In the genomic region with DNA sequence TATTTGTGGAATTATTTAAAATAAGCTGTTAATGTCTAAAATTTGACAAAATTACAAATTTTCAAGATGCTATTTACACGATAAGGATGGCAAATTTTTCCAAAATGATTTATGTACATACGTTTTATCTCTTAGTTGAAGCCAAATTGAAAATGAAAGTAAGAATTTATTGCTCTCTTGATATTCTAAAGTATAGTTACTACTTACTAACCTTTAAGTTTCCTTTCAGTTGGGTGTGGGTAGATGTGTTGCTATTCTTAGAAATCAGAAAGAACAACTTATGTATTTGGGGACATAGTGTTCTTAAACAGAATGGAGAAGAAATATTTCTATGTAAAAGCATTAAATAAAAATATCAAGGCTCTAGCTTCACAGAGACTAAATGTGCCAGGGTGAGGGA, we compare ENCODE assay signal across 26 mouse cellular contexts.
A peak's percentile ranks its signal among the peaks of the same experiment; 100 is the strongest.
DNase-seq lines count a peak whose midpoint lies in the region; ATAC-seq lines count a peak whose summit lies in the region.
"Had no signal": no experiment of that assay in that cellular context is flagged by ENCODE, and none has a peak within 500 bp of the region (broad histone marks: within the 10 kb centered on the region; RNA-seq: fewer than 3 reads in every experiment).

No protein-coding gene starts in this region.

- no peak overlapping the region for H3K27ac ChIP-seq in hindbrain, embryonic 11.5 days (ENCODE audit: low read depth, low read length)
- H3K27ac ChIP-seq: embryonic facial prominence, embryonic 12.5 days; embryonic facial prominence, embryonic 15.5 days; heart, embryonic 15.5 days; hindbrain, embryonic 10.5 days; hindbrain, embryonic 14.5 days; hindbrain, postnatal 0 days had no signal

- no peaks in the 10 kb centered on the region for H3K36me3 ChIP-seq in hindbrain, embryonic 11.5 days (ENCODE audit: control insufficient read depth, insufficient read depth, low read length)
- H3K36me3 ChIP-seq: embryonic facial prominence, embryonic 12.5 days; embryonic facial prominence, embryonic 15.5 days; heart, embryonic 12.5 days; heart, embryonic 15.5 days; hindbrain, embryonic 10.5 days had no signal

- no peaks in the 10 kb centered on the region for H3K27me3 ChIP-seq in hindbrain, embryonic 11.5 days (ENCODE audit: control insufficient read depth, insufficient read depth, low read length)
- H3K27me3 ChIP-seq: embryonic facial prominence, embryonic 12.5 days; embryonic facial prominence, embryonic 15.5 days; heart, embryonic 12.5 days; heart, embryonic 15.5 days had no signal

- ATAC-seq in hindbrain, embryonic 11.5 days (ENCODE audit: low FRiP score), result no peak
- ATAC-seq: forebrain, embryonic 14.5 days; forebrain, postnatal 0 days; hindbrain, postnatal 0 days had no signal

- peak; percentile 9 for DNase-seq in CD4-positive helper T cell, adult 2 months (ENCODE audit: low read depth, low spot score)
- peak; percentile 18 for DNase-seq in CD4-positive, CD25-positive, alpha-beta regulatory T cell, adult 2 months (ENCODE audit: low read depth, low spot score)
- DNase-seq in brain, adult 2 months (ENCODE audit: low read depth, low spot score), result peak; percentile 12
- DNase-seq in naive thymus-derived CD4-positive, alpha-beta T cell, adult 2 months (ENCODE audit: low read depth), result peak; percentile 11
- DNase-seq in ovary, postnatal 10 days (ENCODE audit: low spot score), result no peak
- DNase-seq in spleen, postnatal 14 days (ENCODE audit: low spot score in 2 of 2), result no peak
- DNase-seq in left cerebral cortex, adult 11 months (ENCODE audit: low spot score), result no peak
- no peak for DNase-seq in hindbrain, embryonic 11.5 days (ENCODE audit: low spot score)
- DNase-seq: adrenal gland, adult 8-10 months; adrenal gland, postnatal 25 days; cerebellum, adult 18-20 months; cerebellum, adult 9-10 months; cerebellum, postnatal 14 days; forebrain, postnatal 0 days; gastrocnemius, postnatal 25 days; heart, adult 18-20 months; heart, postnatal 10 days; heart, postnatal 36 days had no signal

- no peaks in the 10 kb centered on the region for H3K9me3 ChIP-seq in hindbrain, embryonic 11.5 days (ENCODE audit: control insufficient read depth, low read length)
- H3K9me3 ChIP-seq: embryonic facial prominence, embryonic 12.5 days; embryonic facial prominence, embryonic 15.5 days; heart, embryonic 12.5 days; heart, embryonic 15.5 days; hindbrain, embryonic 10.5 days had no signal

- WGBS in hindbrain, embryonic 11.5 days, result 89% methylated on average over 2 of the region's 2 CpGs

- H3K4me1 ChIP-seq in hindbrain, embryonic 11.5 days (replicated peaks; ENCODE audit: control insufficient read depth, insufficient read depth, low read length), result no peaks in the 10 kb centered on the region
- H3K4me1 ChIP-seq: embryonic facial prominence, embryonic 12.5 days; embryonic facial prominence, embryonic 15.5 days; heart, embryonic 12.5 days; heart, embryonic 15.5 days; hindbrain, embryonic 10.5 days had no signal

- H3K4me2 ChIP-seq in hindbrain, embryonic 11.5 days (replicated peaks; ENCODE audit: low read depth, low read length), result no peak overlapping the region
- H3K4me2 ChIP-seq: embryonic facial prominence, embryonic 12.5 days; embryonic facial prominence, embryonic 15.5 days; heart, embryonic 12.5 days; heart, embryonic 15.5 days; hindbrain, embryonic 14.5 days had no signal

- H3K9ac ChIP-seq in hindbrain, embryonic 11.5 days (ENCODE audit: low read depth, low read length), result no peak overlapping the region
- H3K9ac ChIP-seq: embryonic facial prominence, embryonic 12.5 days; embryonic facial prominence, embryonic 15.5 days; forebrain, postnatal 0 days; heart, embryonic 12.5 days; heart, embryonic 15.5 days; hindbrain, embryonic 14.5 days had no signal

- no peak overlapping the region for H3K4me3 ChIP-seq in hindbrain, embryonic 11.5 days (ENCODE audit: low read depth, low read length)
- H3K4me3 ChIP-seq: embryonic facial prominence, embryonic 12.5 days; embryonic facial prominence, embryonic 15.5 days; heart, embryonic 12.5 days; heart, embryonic 15.5 days; hindbrain, embryonic 10.5 days had no signal

Comparison
In these comparisons a context has a peak if more than half of its experiments do, and no peak if none do; other contexts are left out.
1. DNase-seq: peak in CD4-positive helper T cell, adult 2 months (single experiment), CD4-positive, CD25-positive, alpha-beta regulatory T cell, adult 2 months (single experiment), brain, adult 2 months (single experiment) and naive thymus-derived CD4-positive, alpha-beta T cell, adult 2 months (single experiment); none in ovary, postnatal 10 days (single experiment), spleen, postnatal 14 days (0 of 2), left cerebral cortex, adult 11 months (single experiment) and hindbrain, embryonic 11.5 days (single experiment).